Mouse (Mus musculus): ENCODE results near the gene Vmn1r198. TPM values are rescaled to one million over a fixed set of nuclear protein-coding genes. Genes with fewer than 3 reads are reported as not detected.
"Not testable (repeated sequence)": the region's sequence is repeated elsewhere in the genome, so short reads cannot be mapped to it uniquely, and the experiment has no call there.

The Vmn1r198 gene
- polyA plus RNA-seq, 1 experiment from 2014 or later: not detected

DNA sequence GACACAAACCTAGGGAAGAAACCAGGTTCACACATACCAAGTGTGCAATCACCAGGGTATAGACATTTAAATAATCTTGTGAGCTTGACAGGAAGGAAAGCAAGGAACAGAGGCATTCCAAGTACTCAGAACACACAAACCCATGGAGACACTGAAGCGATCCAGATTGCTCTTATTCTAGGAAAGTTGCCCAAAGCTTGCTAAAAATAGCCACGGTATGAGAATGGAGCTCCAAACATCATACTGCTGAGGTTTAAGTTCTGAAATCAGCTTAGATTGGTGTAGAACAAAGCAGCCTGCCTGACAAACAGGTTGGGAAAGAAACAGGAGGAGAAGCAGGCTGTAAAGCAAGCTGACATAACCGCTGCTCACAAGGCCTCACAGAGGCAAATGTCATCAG is 31.0 kb downstream of the Vmn1r198 start:
- not testable (repeated sequence) for DNase-seq (ENCODE audit: low spot score)
- WGBS: 75% methylated on average over 3 of the region's 3 CpGs

DNA sequence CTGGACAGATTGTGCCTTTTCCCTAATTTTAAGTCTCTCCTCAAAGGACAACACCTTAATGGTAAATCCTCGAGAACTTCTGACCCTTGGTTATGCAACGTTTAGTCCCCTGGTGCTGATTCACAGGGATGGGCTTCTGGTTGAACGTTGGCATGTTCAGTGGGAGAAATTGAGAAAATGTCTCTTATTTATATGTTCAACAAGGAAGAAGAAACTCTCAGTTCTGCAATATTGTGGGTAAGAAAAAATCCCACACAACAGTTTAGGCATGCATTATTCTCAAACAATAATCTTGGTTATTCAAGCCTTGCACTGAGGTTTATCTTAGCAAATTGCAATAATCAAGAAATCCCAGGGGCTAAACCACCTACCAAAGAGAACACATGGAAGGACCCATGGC is 33.2 kb downstream of the Vmn1r198 start:
- H3K4me1 ChIP-seq (replicated peaks; ENCODE audit: control insufficient read depth, insufficient read depth, low read length): no peaks in the 10 kb centered on the region
- no peak overlapping the region for H3K4me2 ChIP-seq (replicated peaks)
- H3K36me3 ChIP-seq (replicated peaks; ENCODE audit: control insufficient read depth, insufficient read depth): no peaks in the 10 kb centered on the region
- no peaks in the 10 kb centered on the region for H3K9me3 ChIP-seq (ENCODE audit: control insufficient read depth, low read length)
- no peak overlapping the region for H3K4me3 ChIP-seq (replicated peaks; ENCODE audit: low read length)
- WGBS: 77% methylated on average over 3 of the region's 3 CpGs
- ATAC-seq (ENCODE audit: low FRiP score) (no peak), DNase-seq (ENCODE audit: low spot score) (no peak)
- no peaks in the 10 kb centered on the region for H3K27me3 ChIP-seq (ENCODE audit: control insufficient read depth, insufficient read depth, low read length)
- no peak overlapping the region for H3K9ac ChIP-seq
- H3K27ac ChIP-seq: no peak overlapping the region

More for the DNA sequence above, 31.0 kb downstream of the Vmn1r198 start:
- H3K4me2 ChIP-seq (replicated peaks); H3K27me3 ChIP-seq (ENCODE audit: control insufficient read depth, insufficient read depth, low read length); H3K27ac ChIP-seq; H3K4me3 ChIP-seq (replicated peaks; ENCODE audit: low read length); H3K4me1 ChIP-seq (replicated peaks; ENCODE audit: control insufficient read depth, insufficient read depth, low read length); H3K9ac ChIP-seq; H3K36me3 ChIP-seq (replicated peaks; ENCODE audit: control insufficient read depth, insufficient read depth); ATAC-seq (ENCODE audit: low FRiP score); H3K9me3 ChIP-seq (ENCODE audit: control insufficient read depth, low read length): not testable (repeated sequence)

DNA sequence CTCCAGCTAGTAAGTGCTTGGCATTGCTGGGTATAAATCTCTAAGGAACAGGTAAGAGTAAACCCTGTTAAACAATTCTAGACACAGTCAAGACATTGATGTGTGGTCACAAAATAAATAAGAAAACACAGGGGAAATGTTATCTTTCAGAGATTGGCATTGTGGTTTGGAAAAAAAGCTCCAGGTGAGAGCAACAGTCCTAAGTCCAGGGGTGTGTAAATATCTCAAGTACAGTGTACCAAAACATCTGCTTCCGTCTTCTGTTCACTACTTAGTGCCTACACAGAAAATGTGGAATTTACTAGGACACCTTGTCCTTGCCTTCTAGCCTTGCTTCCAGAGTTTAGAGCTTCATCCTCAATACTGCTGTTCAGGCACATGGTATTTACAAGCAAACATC is 36.9 kb downstream of the Vmn1r198 start:
- Histone ChIP-seq H3K4me2 (replicated peaks) (no peak overlapping the region), H3K27ac (no peak overlapping the region), H3K27me3 (ENCODE audit: control insufficient read depth, insufficient read depth, low read length) (no peaks in the 10 kb centered on the region), H3K4me3 (replicated peaks; ENCODE audit: low read length) (no peak overlapping the region), H3K9ac (no peak overlapping the region), H3K36me3 (replicated peaks; ENCODE audit: control insufficient read depth, insufficient read depth) (no peaks in the 10 kb centered on the region), H3K9me3 (ENCODE audit: control insufficient read depth, low read length) (no peaks in the 10 kb centered on the region), H3K4me1 (replicated peaks; ENCODE audit: control insufficient read depth, insufficient read depth, low read length) (no peaks in the 10 kb centered on the region)
- ATAC-seq (ENCODE audit: low FRiP score) (no peak), DNase-seq (ENCODE audit: low spot score) (no peak)
- WGBS: 85% methylated on average over 1 of the region's 1 CpGs

DNA sequence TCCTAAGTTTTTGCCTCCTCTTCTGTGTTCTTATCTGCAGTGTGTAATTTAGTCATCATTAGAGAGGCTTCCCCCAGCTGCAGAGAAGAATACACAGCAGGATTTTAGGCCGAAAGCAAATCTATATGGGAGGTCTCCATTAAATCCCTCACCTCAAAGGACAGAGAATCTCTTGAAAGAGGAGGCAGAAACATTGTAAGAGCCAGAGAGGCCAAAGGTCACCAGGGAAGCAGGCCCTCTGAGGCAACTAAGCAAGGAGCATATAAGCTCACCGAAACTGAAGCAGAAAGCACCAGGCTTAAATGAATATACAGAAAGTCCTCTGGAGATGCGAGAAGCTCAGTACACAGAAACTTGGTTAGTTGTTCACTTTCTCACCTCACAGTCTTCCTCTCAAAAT is 39.9 kb downstream of the Vmn1r198 start, which contains the start of gene Vmn1r200:
Gene Vmn1r200, plus strand, starts transcription at position 301 of the 400 bp plus-strand sequence.
- Histone ChIP-seq H3K27ac (no peak within 1 kb of the TSS), H3K4me2 (replicated peaks) (no peak within 1 kb of the TSS), H3K4me1 (replicated peaks; ENCODE audit: control insufficient read depth, insufficient read depth, low read length) (no peaks in the 10 kb centered on the region), H3K9me3 (ENCODE audit: control insufficient read depth, low read length) (no peaks in the 10 kb centered on the region), H3K9ac (no peak within 1 kb of the TSS), H3K36me3 (replicated peaks; ENCODE audit: control insufficient read depth, insufficient read depth) (no peaks in the 10 kb centered on the region), H3K27me3 (ENCODE audit: control insufficient read depth, insufficient read depth, low read length) (no peaks in the 10 kb centered on the region), H3K4me3 (replicated peaks; ENCODE audit: low read length) (no peak within 1 kb of the TSS)
- DNase-seq (ENCODE audit: low spot score): no peak
- no peak for ATAC-seq (ENCODE audit: low FRiP score)
- 41% methylated on average over 3 of the region's 3 CpGs for WGBS

DNA sequence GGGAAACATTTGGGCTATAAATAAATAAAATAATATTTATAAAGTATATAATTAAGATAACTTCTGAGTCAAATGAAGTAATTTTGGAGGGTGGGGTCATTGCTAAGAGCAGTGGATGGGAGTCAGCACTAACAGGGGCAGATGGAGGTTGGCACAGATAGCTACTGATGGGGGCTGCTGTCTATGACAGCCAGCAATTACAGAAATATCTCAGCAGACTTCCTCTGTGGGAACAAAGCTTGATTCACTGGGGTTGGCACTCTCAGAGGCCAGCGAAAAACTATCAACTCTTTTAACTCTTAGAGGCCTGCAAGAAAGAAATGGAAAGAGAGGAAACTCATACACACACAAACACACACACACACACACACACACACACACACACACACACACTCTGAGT is 52.8 kb downstream of the Vmn1r198 start:
- no peaks in the 10 kb centered on the region for H3K27me3 ChIP-seq (ENCODE audit: control insufficient read depth, insufficient read depth, low read length)
- ATAC-seq (ENCODE audit: low FRiP score) (no peak), DNase-seq (ENCODE audit: low spot score) (no peak)
- no peaks in the 10 kb centered on the region for H3K36me3 ChIP-seq (replicated peaks; ENCODE audit: control insufficient read depth, insufficient read depth)
- H3K4me3 ChIP-seq (replicated peaks; ENCODE audit: low read length): no peak overlapping the region
- peaks cover 16% of the 10 kb centered on the region; the same call in 1 of the 2 replicates for H3K9me3 ChIP-seq (ENCODE audit: control insufficient read depth, low read length)
- no peak overlapping the region for H3K27ac ChIP-seq
- no peak overlapping the region for H3K9ac ChIP-seq
- no peak overlapping the region for H3K4me2 ChIP-seq (replicated peaks)
- 75% methylated on average over 1 of the region's 1 CpGs for WGBS
- H3K4me1 ChIP-seq (replicated peaks; ENCODE audit: control insufficient read depth, insufficient read depth, low read length): no peaks in the 10 kb centered on the region

Other genes with a start within 250 kb of the Vmn1r198 start
- gene Vmn1r189, start 244.5 kb upstream of the Vmn1r198 start, polyA plus RNA-seq (2014; fragmentation: Nextera tagmentation; extraction: Ambion mirVana): not detected in 2 replicates
- not detected in 2 replicates for gene Vmn1r191, start 166.4 kb upstream of the Vmn1r198 start, polyA plus RNA-seq (2014; fragmentation: Nextera tagmentation; extraction: Ambion mirVana)
- gene Vmn1r192, start 159.2 kb upstream of the Vmn1r198 start, polyA plus RNA-seq (2014; fragmentation: Nextera tagmentation; extraction: Ambion mirVana): not detected in 2 replicates
- 0.14 TPM in 1 of 2 replicates, not detected in the other for gene Vmn1r193, start 127.2 kb upstream of the Vmn1r198 start, polyA plus RNA-seq (2014; fragmentation: Nextera tagmentation; extraction: Ambion mirVana)
- gene Vmn1r194, start 106.1 kb upstream of the Vmn1r198 start, polyA plus RNA-seq (2014; fragmentation: Nextera tagmentation; extraction: Ambion mirVana): not detected in 2 replicates
- not detected in 2 replicates for gene Vmn1r195, start 79.8 kb upstream of the Vmn1r198 start, polyA plus RNA-seq (2014; fragmentation: Nextera tagmentation; extraction: Ambion mirVana)
- gene Vmn1r196, start 60.4 kb upstream of the Vmn1r198 start, polyA plus RNA-seq (2014; fragmentation: Nextera tagmentation; extraction: Ambion mirVana): not detected in 2 replicates
- gene Vmn1r197, start 25.8 kb upstream of the Vmn1r198 start, polyA plus RNA-seq (2014; fragmentation: Nextera tagmentation; extraction: Ambion mirVana): not detected in 2 replicates
- gene Vmn1r199, start 29.5 kb downstream of the Vmn1r198 start, polyA plus RNA-seq (2014; fragmentation: Nextera tagmentation; extraction: Ambion mirVana): not detected in 2 replicates
- gene Vmn1r200, start 40.0 kb downstream of the Vmn1r198 start, polyA plus RNA-seq (2014; fragmentation: Nextera tagmentation; extraction: Ambion mirVana): 0.20 TPM in 1 of 2 replicates, not detected in the other
- not detected in 2 replicates for gene Vmn1r201, start 121.6 kb downstream of the Vmn1r198 start, polyA plus RNA-seq (2014; fragmentation: Nextera tagmentation; extraction: Ambion mirVana)
- not detected in 2 replicates for gene Vmn1r202, start 155.0 kb downstream of the Vmn1r198 start, polyA plus RNA-seq (2014; fragmentation: Nextera tagmentation; extraction: Ambion mirVana)
- gene Vmn1r203, start 167.8 kb downstream of the Vmn1r198 start, polyA plus RNA-seq (2014; fragmentation: Nextera tagmentation; extraction: Ambion mirVana): not detected in 2 replicates
- not detected in 2 replicates for gene Vmn1r204, start 202.8 kb downstream of the Vmn1r198 start, polyA plus RNA-seq (2014; fragmentation: Nextera tagmentation; extraction: Ambion mirVana)
- gene Vmn1r205, start 242.6 kb downstream of the Vmn1r198 start, polyA plus RNA-seq (2014; fragmentation: Nextera tagmentation; extraction: Ambion mirVana): not detected in 2 replicates